Mouse (Mus musculus) adrenal gland, adult 18-20 months (tissue): ENCODE results near the gene Gm20831. TPM values are rescaled to one million over a fixed set of nuclear protein-coding genes. Genes with fewer than 3 reads are reported as not detected.
"Not testable (repeated sequence)": the region's sequence is repeated elsewhere in the genome, so short reads cannot be mapped to it uniquely, and the experiment has no call there.

ENCODE experiments used
- DNase-seq, 2 experiments: peaks; one replicate each; pipeline ENCODE4 v3.0.0; 2021 to 2022; ENCODE audit warnings: low spot score in 2 of 2
- long read RNA-seq, 2 experiments: library from polyadenylated mRNA; stranded (forward); transcript quantifications; one replicate each; pipeline ENCODE4 v2.0.0; 2021
- total RNA-seq, 2 experiments: library from RNA; stranded (reverse); gene quantifications; 1 replicate in 1 of 2; 2 replicates in 1 of 2; pipeline ENCODE4 v1.2.3; 2021

Gene Gm20831
- total RNA-seq = not detected
- long read RNA-seq, experiment 1 = 0 reads
- long read RNA-seq, experiment 2 = 0 reads

- DNase-seq = not testable (repeated sequence)
These were observed at the start of gene Gm20831, which contains the start of gene Gm20772 for GRCm38 (mm10) chrY:17874441-17874840. Gene Gm20831, plus strand, starts transcription at chrY:17874741. Gene Gm20772, plus strand, starts transcription at chrY:17874741.

- not testable (repeated sequence) for DNase-seq
These were observed 28.4 kb upstream of the Gm20831 start, which contains the start of gene Gm21904 for GRCm38 (mm10) chrY:17846166-17846565. Gene Gm21904, minus strand, starts transcription at chrY:17846266.

GRCm38 (mm10) chrY:17937230-17937629 lies 62.7 kb downstream of the Gm20831 start, which contains the start of gene Srsy:
Gene Srsy, minus strand, starts transcription at chrY:17937330.
- not testable (repeated sequence) for DNase-seq

Other genes starting within 250 kb of the Gm20831 start
- gene Gm21904, start 28.5 kb upstream of the Gm20831 start, total RNA-seq = not detected
- gene Gm20772, start within 50 bp of the Gm20831 start, total RNA-seq = not detected
- gene Srsy, start 62.6 kb downstream of the Gm20831 start, total RNA-seq = not detected
- not detected for gene Gm21764, start 187.1 kb downstream of the Gm20831 start, total RNA-seq
- gene Ssty1, start 214.4 kb downstream of the Gm20831 start, total RNA-seq = not detected